In genomic region chr8:125670420-125670819, GRCm38 (mm10) we compare ENCODE assay signal across 9 mouse cellular contexts. TPM values are rescaled to one million over a fixed set of nuclear protein-coding genes. Genes with fewer than 3 reads are reported as not detected.
A peak's percentile ranks its signal among the peaks of the same experiment; 100 is the strongest.
DNase-seq lines count a peak whose midpoint lies in the region; ATAC-seq and TF ChIP-seq lines count a peak whose summit lies in the region.
"Had no signal": no experiment of that assay in that cellular context is flagged by ENCODE, and none has a peak within 500 bp of the region (broad histone marks: within the 10 kb centered on the region; RNA-seq: fewer than 3 reads in every experiment).

No protein-coding gene starts in this region.

- H3K4me1 ChIP-seq in lung, postnatal 0 days (ENCODE audit: insufficient read depth, low read depth, low read length), result peaks cover 14% of the 10 kb centered on the region
- H3K4me1 ChIP-seq in forebrain, embryonic 15.5 days, result peaks cover 20% of the 10 kb centered on the region
- H3K4me1 ChIP-seq in limb, embryonic 10.5 days, result peaks cover 6% of the 10 kb centered on the region
- H3K4me1 ChIP-seq in olfactory bulb, adult 2 months (ENCODE audit: control insufficient read depth, insufficient read depth, low read length), result peaks cover 12% of the 10 kb centered on the region

- H3K9me3 ChIP-seq in lung, postnatal 0 days (ENCODE audit: low read length), result peaks cover 4% of the 10 kb centered on the region
- H3K9me3 ChIP-seq in forebrain, embryonic 15.5 days, result peaks cover 22% of the 10 kb centered on the region
- H3K9me3 ChIP-seq in limb, embryonic 10.5 days (replicated peaks), result peaks cover 18% of the 10 kb centered on the region

- H3K9ac ChIP-seq in lung, postnatal 0 days (replicated peaks; ENCODE audit: low read depth), result no peak overlapping the region
- no peak overlapping the region for H3K9ac ChIP-seq in forebrain, embryonic 15.5 days (replicated peaks)

- peak overlapping the region; percentile 42 for H3K4me3 ChIP-seq in lung, postnatal 0 days (ENCODE audit: low read depth, low read length)
- H3K4me3 ChIP-seq in forebrain, embryonic 15.5 days, result peak overlapping the region; percentile 55
- H3K4me3 ChIP-seq in limb, embryonic 10.5 days, result peak overlapping the region; percentile 69
- H3K4me3 ChIP-seq in olfactory bulb, adult 2 months (ENCODE audit: insufficient read depth, low read depth, low read length), result peak overlapping the region; percentile 67

- 0 out of 2 replicates have a peak, but pooled peaks cover 3% of the 10 kb centered on the region for H3K36me3 ChIP-seq in lung, postnatal 0 days (ENCODE audit: insufficient read depth, low read length)
- 0 out of 2 replicates have a peak, but pooled peaks cover 3% of the 10 kb centered on the region for H3K36me3 ChIP-seq in forebrain, embryonic 15.5 days
- peaks cover 21% of the 10 kb centered on the region for H3K36me3 ChIP-seq in limb, embryonic 10.5 days

- H3K27ac ChIP-seq in lung, postnatal 0 days (ENCODE audit: low read length), result 0 out of 2 replicates have a peak overlapping the region, but pooled peaks have one; percentile 10
- H3K27ac ChIP-seq in forebrain, embryonic 15.5 days (replicated peaks), result no peak overlapping the region
- H3K27ac ChIP-seq in limb, embryonic 10.5 days, result peak overlapping the region; percentile 90
- no peak overlapping the region for H3K27ac ChIP-seq in olfactory bulb, adult 2 months (ENCODE audit: insufficient read depth, low read depth, low read length)

- WGBS in lung, postnatal 0 days, result 92% methylated on average over 6 of the region's 6 CpGs
- 95% methylated on average over 6 of the region's 6 CpGs for WGBS in forebrain, embryonic 15.5 days
- WGBS in limb, embryonic 10.5 days, result 90% methylated on average over 6 of the region's 6 CpGs
- WGBS in olfactory bulb, adult 2 months, result 92% methylated on average over 6 of the region's 6 CpGs

- no peak for TF ChIP-seq EP300 in lung, postnatal 0 days (IDR thresholded peaks at IDR 0.05)

- no peaks in the 10 kb centered on the region for H3K27me3 ChIP-seq in lung, postnatal 0 days (replicated peaks; ENCODE audit: insufficient read depth, low read length)
- no peaks in the 10 kb centered on the region for H3K27me3 ChIP-seq in forebrain, embryonic 15.5 days
- H3K27me3 ChIP-seq in limb, embryonic 10.5 days (ENCODE audit: low read depth, poor library complexity, severe bottlenecking), result peaks cover 10% of the 10 kb centered on the region; the same call in 1 of the 2 replicates

- TF ChIP-seq CTCF in lung, postnatal 0 days (IDR thresholded peaks at IDR 0.05), result no peak
- TF ChIP-seq CTCF in olfactory bulb, adult 2 months (IDR thresholded peaks at IDR 0.05; ENCODE audit: insufficient read depth, low read depth, low read length), result no peak

- DNase-seq in lung, postnatal 0 days (ENCODE audit: low spot score), result no peak
- DNase-seq in lung, postnatal 10 days, result no peak
- no peak for DNase-seq in limb, embryonic 10.5 days (ENCODE audit: low spot score)
- no peak for DNase-seq in adipocyte (ENCODE audit: low spot score)
- DNase-seq in cerebellum, adult 9-11 months, result no peak
- DNase-seq in ovary, postnatal 14 days (ENCODE audit: low spot score), result no peak
- DNase-seq: gastrocnemius, postnatal 14 days had no signal

- H3K4me2 ChIP-seq in lung, postnatal 0 days (replicated peaks; ENCODE audit: low read depth, low read length), result peak overlapping the region; percentile 56
- peak overlapping the region; percentile 93 for H3K4me2 ChIP-seq in forebrain, embryonic 15.5 days (replicated peaks)

- no peak for ATAC-seq in lung, postnatal 0 days
- peak; percentile 23 for ATAC-seq in forebrain, embryonic 15.5 days (replicated peaks)

- no peak for TF ChIP-seq POLR2A in olfactory bulb, adult 2 months (IDR thresholded peaks at IDR 0.05; ENCODE audit: insufficient read depth, low read depth, low read length)

RNA-seq across cellular contexts. Expression of gene Map10, which starts 0.8 kb away (rescaled TPM):
- 3.6 and 3.7 TPM in 2 replicates for polyA plus RNA-seq in lung, postnatal 0 days (2015; fragmentation: Nextera tagmentation; extraction: Ambion mirVana)
- 10.3 and 11.5 TPM in 2 replicates for polyA plus RNA-seq in forebrain, embryonic 15.5 days (2015; fragmentation: Nextera tagmentation; extraction: Ambion mirVana)
- polyA plus RNA-seq in limb, embryonic 10.5 days (2016; fragmentation: Nextera tagmentation; extraction: Ambion mirVana), result 5.6 and 7.8 TPM in 2 replicates
- polyA plus RNA-seq in olfactory bulb, adult 2 months (2012; ENCODE audit: insufficient read depth, insufficient read length, low replicate concordance, missing spikeins), result not detected in 2 replicates

RNA-seq across cellular contexts. Expression of gene Ntpcr, which starts 59.3 kb away (rescaled TPM):
- polyA plus RNA-seq in lung, postnatal 0 days (2015; fragmentation: Nextera tagmentation; extraction: Ambion mirVana), result 31.2 and 34.0 TPM in 2 replicates
- 26.5 and 28.0 TPM in 2 replicates for polyA plus RNA-seq in forebrain, embryonic 15.5 days (2015; fragmentation: Nextera tagmentation; extraction: Ambion mirVana)
- polyA plus RNA-seq in limb, embryonic 10.5 days (2016; fragmentation: Nextera tagmentation; extraction: Ambion mirVana), result 18.4 and 20.2 TPM in 2 replicates
- polyA plus RNA-seq in olfactory bulb, adult 2 months (2012; ENCODE audit: insufficient read depth, insufficient read length, low replicate concordance, missing spikeins), result not detected in 2 replicates

Comparison
In these comparisons a context has a peak if more than half of its experiments do, and no peak if none do; other contexts are left out.
1. H3K27ac ChIP-seq: peak in lung, postnatal 0 days (single experiment) and limb, embryonic 10.5 days (single experiment); none in forebrain, embryonic 15.5 days (single experiment) and olfactory bulb, adult 2 months (single experiment).
2. RNA of gene Ntpcr, which starts 59.3 kb away (polyA plus RNA-seq): 31.2 to 34.0 TPM in lung, postnatal 0 days, 26.5 to 28.0 TPM in forebrain, embryonic 15.5 days and 18.4 to 20.2 TPM in limb, embryonic 10.5 days; not detected in olfactory bulb, adult 2 months; every median in the first group is over 10 times any median in the second.
3. Peak in every context shown above with its lines, with median percentiles within 50 percentile points of each other: H3K4me3 ChIP-seq.